Mouse (Mus musculus) Patski (cell line): ENCODE measurements at regions not wholly inside any gene's neighbourhood (a gene's known extent, or its start where the extent isn't known, plus 50 kb on each side); places are given as distances from the start of the nearest gene placed in this dataset.

Experiments
- ATAC-seq: fragments of 100-300 bp; one replicate; pipeline ENCODE4 v1.8.0; 2021
- CTCF ChIA-PET: fragments of 350-600 bp; sonication (Branson Sonifier 250); formaldehyde crosslinking; loops from one replicate; lab custom pipeline; 2022; ENCODE audit warnings: inconsistent platforms; lab: Charles Lee
- POLR2A ChIA-PET: fragments of 350-600 bp; sonication (Branson Sonifier 250); formaldehyde crosslinking; loops from one replicate; lab custom pipeline; 2022; ENCODE audit warnings: antibody characterized with exemption, inconsistent platforms; lab: Charles Lee
- DNase-seq: peaks from one replicate; pipeline ENCODE4 v3.0.0-alpha.2; 2011; ENCODE audit warnings: low read depth, low spot score
- H3K27me3 ChIP-seq: fragments of 371-371 bp; one replicate; pipeline ENCODE4 v1.5.1; 2021
- CTCF ChIP-seq: fragments of 100-300 bp; IDR thresholded peaks from one replicate; pipeline ENCODE4 v1.5.1; 2021
- in situ Hi-C: fragments of 300-500 bp; cut with MboI; formaldehyde crosslinking; loops from 3 replicates; pipeline ENCODE4 v1.11.1; 2018; ENCODE audit warnings: low pct_unique_long_range_greater_than_20kb, mixed read lengths

DNA sequence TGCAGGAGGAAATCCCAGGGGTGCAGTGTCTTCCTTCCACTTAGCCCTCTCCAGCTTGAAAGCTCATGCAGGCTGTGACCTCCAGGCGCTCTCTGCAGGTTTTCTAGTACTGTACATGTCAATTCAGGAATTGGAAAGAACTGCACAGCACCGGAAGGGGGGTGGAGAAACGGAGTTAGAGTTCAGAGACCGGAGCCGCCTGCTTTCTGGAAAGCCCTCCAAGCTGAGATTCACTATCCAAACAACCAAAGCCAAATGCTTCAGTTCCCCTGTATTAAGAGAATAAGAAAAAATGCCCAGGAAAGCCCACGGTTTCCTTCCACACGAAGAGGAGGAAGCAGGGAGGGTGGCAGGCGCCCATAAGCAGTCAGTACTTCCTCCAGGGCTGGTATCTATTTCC, 178.8 kb upstream of the Bmp4 start:
- DNase-seq = no peak
- CTCF ChIA-PET = no interaction called here
- TF ChIP-seq CTCF = no peak
- no peaks in the 10 kb centered on the region for H3K27me3 ChIP-seq
- in situ Hi-C loops = loop anchor here (5.0 kb wide), 1 partner anchor 133 kb away; no protein-coding TSS in a partner anchor
- no peak for ATAC-seq
- POLR2A ChIA-PET = no interaction called here

GRCm38 (mm10) chr14:46567411-46567780, 176.9 kb upstream of the Bmp4 start:
- ATAC-seq = no peak
- ChIA-PET POLR2A (no interaction called here), CTCF (interaction anchor here (1.4 kb wide), 1 partner anchor 573 kb away, joined by 4 read pairs; no protein-coding TSS in a partner anchor)
- in situ Hi-C loops = loop anchor here (5.0 kb wide), 1 partner anchor 135 kb away; no protein-coding TSS in a partner anchor
- no peaks in the 10 kb centered on the region for H3K27me3 ChIP-seq
- no peak for DNase-seq
- no peak for TF ChIP-seq CTCF

- ATAC-seq (no peak), DNase-seq (no peak)
- in situ Hi-C loops = loop anchor here (5.0 kb wide), 1 partner anchor 135 kb away; no protein-coding TSS in a partner anchor
- CTCF ChIA-PET = interaction anchor here (1.4 kb wide), 1 partner anchor 573 kb away, joined by 4 read pairs; no protein-coding TSS in a partner anchor
- TF ChIP-seq CTCF = no peak
- POLR2A ChIA-PET = no interaction called here
- no peaks in the 10 kb centered on the region for H3K27me3 ChIP-seq
Observed at GRCm38 (mm10) chr14:46566681-46567410, 176.4 kb upstream of the Bmp4 start.

GRCm38 (mm10) chr14:46564998-46565397, 174.5 kb upstream of the Bmp4 start:
- no peak for ATAC-seq
- in situ Hi-C loops = loop anchor here (5.0 kb wide), 1 partner anchor 137 kb away; no protein-coding TSS in a partner anchor
- no peaks in the 10 kb centered on the region for H3K27me3 ChIP-seq
- CTCF ChIA-PET = interaction anchor here (1.0 kb wide), 1 partner anchor 9 kb away, joined by 4 read pairs; no protein-coding TSS in a partner anchor
- DNase-seq = no peak
- peak; percentile 80 for TF ChIP-seq CTCF
- POLR2A ChIA-PET = interaction anchor here (0.6 kb wide), 1 partner anchor 39 kb away, joined by 3 read pairs; no protein-coding TSS in a partner anchor

DNA sequence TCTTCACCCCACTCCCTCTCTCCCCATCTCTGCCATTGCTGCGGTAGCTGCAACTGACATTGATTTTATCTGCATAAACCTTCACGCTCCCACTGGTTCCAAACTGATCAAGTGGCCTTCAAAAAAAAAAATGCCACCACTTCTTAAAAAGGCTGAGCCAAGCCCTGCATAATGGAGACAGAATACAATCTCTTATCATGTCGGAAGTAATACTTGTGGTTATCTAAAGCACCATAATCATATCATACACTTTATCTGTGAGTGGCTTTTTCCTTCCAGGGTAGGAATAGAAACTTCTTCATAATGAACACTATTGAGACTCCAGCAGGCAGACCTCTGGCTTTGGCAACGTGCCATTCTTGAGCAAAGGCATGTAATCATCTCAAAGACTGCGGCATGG, 171.5 kb upstream of the Bmp4 start:
- ChIA-PET CTCF (no interaction called here), POLR2A (interaction anchor here (0.6 kb wide), 1 partner anchor 109 kb away, joined by 4 read pairs; no protein-coding TSS in a partner anchor)
- ATAC-seq (no peak), DNase-seq (no peak)
- TF ChIP-seq CTCF = no peak
- in situ Hi-C loops = no loop called here
- H3K27me3 ChIP-seq = no peaks in the 10 kb centered on the region

GRCm38 (mm10) chr14:46553239-46553638, 162.8 kb upstream of the Bmp4 start:
- POLR2A ChIA-PET = interaction anchor here (0.7 kb wide), 1 partner anchor 99 kb away, joined by 3 read pairs; no protein-coding TSS in a partner anchor

GRCm38 (mm10) chr14:46546146-46546545, 155.7 kb upstream of the Bmp4 start:
- ATAC-seq (no peak), DNase-seq (no peak)
- in situ Hi-C loops = no loop called here
- POLR2A ChIA-PET = interaction anchor here (1.2 kb wide), 1 partner anchor 9 kb away, joined by 3 read pairs; no protein-coding TSS in a partner anchor
- TF ChIP-seq CTCF = no peak
- CTCF ChIA-PET = interaction anchor here (1.2 to 1.8 kb wide), 2 partner anchors 14 to 18 kb away, joined by 5 to 6 read pairs; no protein-coding TSS in a partner anchor
- H3K27me3 ChIP-seq = no peaks in the 10 kb centered on the region

More at GRCm38 (mm10) chr14:46553239-46553638, 162.8 kb upstream of the Bmp4 start:
- CTCF ChIA-PET = no interaction called here
- DNase-seq (no peak), ATAC-seq (no peak)
- in situ Hi-C loops = no loop called here
- TF ChIP-seq CTCF = no peak
- no peaks in the 10 kb centered on the region for H3K27me3 ChIP-seq

DNA sequence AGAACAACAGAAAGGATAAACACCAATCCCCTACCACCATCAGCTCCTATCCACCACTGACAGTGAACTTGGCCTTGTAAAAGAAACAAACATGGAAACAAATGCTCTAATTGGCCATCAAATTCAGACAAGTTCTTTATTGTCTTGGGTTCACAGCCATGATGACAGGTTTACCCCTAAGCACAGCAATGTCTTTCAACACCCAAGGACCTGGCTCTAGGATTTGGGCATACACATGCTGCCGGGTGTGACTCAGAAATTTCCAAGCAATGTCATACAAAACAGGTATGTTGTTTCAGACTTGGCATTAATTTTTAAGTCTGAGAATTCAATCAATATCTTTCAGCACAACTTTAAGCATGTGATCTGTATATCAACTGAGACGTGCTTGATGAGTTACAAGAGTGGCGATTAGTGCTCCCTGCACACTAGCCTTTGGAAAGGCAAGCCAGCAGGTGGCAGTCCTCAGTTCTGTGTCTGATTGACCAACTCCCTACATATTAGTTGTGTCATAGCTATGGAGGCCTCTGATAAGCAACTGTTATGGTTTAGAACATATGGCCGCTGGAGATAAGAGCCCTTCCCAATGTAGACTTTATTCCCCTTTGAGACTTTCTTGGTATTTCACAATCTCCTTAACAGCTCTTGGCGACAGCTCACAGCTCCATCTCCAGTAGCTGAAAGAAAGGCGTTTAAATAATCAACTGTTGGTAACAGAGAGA, 149.2 kb upstream of the Bmp4 start:
- no peak for DNase-seq
- H3K27me3 ChIP-seq = no peaks in the 10 kb centered on the region
- no peak for ATAC-seq
- in situ Hi-C loops = no loop called here
- POLR2A ChIA-PET = no interaction called here
- CTCF ChIA-PET = interaction anchor here (1.1 kb wide), 1 partner anchor 11 kb away, joined by 3 read pairs; no protein-coding TSS in a partner anchor
- TF ChIP-seq CTCF = no peak

DNA sequence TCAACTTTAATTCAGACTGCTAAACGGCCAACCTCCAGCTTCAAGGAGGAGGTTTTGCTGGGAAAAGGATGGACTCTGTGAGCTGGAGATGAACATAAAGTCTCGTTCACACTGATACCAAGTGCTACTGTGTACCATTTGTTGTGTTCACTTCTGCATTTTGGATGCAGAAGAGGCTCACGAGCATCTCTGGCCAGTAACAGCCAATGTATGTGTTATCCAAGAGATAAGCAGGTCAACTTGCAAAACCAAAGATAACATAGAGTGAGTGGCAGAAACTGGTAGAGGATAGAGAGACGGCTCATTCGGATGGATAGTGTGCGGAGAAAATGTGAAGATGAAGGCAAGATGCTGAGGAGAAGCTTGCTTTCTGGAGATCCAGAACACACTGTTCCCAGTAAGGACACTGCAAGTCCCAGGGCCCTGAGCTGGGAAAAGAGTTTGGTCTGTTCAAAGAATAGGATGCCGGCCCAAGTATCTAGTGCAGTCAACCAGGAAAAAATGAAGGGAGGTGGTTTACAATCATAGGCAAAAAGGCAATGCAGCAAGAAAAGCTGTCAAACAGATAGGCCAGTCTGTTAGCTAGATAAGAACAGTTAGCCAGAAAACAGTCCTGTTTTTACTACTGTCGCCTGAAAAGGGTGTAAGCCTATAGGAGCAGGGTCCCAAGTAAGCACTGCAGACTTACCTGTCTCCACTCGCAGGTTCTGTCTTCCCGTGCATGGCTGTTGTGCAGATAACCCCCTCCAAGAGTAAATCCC, 145.7 kb upstream of the Bmp4 start:
- in situ Hi-C loops = no loop called here
- ChIA-PET POLR2A (no interaction called here), CTCF (no interaction called here)
- H3K27me3 ChIP-seq = no peaks in the 10 kb centered on the region
- no peak for ATAC-seq
- TF ChIP-seq CTCF = no peak
- no peak for DNase-seq

DNA sequence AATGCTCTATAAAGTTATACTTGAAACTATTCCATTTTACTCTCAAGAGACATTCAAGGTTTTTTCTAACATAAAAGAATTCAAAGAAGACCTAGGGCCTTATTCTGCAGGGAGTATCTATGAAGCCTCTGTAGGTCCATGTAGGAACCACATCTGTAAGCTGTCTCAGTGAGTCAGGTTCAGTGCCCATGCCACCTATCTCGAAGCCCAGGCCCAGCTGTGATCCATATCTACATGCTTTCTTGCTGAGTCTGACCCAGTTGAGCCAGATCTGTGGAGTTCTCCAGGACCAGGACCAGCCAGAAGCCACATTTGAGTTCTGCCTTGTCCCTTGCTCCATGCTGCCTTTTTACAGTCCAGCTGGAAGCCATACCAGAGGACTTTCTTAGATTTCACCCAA, 142.2 kb upstream of the Bmp4 start:
- H3K27me3 ChIP-seq = no peaks in the 10 kb centered on the region
- no peak for DNase-seq
- CTCF ChIA-PET = interaction anchor here (0.9 to 1.9 kb wide), 4 partner anchors 11 to 47 kb away, joined by 3 to 6 read pairs (median 3); no protein-coding TSS in a partner anchor
- no peak for ATAC-seq
- in situ Hi-C loops = no loop called here
- POLR2A ChIA-PET = interaction anchor here (0.5 kb wide), 2 partner anchors 53 to 163 kb away, joined by 4 to 5 read pairs; no protein-coding TSS in a partner anchor
- TF ChIP-seq CTCF = no peak
